Mouse (Mus musculus): ENCODE results near the gene Krtap5-1.
"Not testable (repeated sequence)": the region's sequence is repeated elsewhere in the genome, so short reads cannot be mapped to it uniquely, and the experiment has no call there.

Gene Krtap5-1

GRCm38 (mm10) chr7:142297018-142297417 is at the start of gene Krtap5-1:
TSS of gene Krtap5-1 (minus strand) at chr7:142297118.
- DNase-seq (ENCODE audit: low read depth, low spot score) = not testable (repeated sequence)

DNA sequence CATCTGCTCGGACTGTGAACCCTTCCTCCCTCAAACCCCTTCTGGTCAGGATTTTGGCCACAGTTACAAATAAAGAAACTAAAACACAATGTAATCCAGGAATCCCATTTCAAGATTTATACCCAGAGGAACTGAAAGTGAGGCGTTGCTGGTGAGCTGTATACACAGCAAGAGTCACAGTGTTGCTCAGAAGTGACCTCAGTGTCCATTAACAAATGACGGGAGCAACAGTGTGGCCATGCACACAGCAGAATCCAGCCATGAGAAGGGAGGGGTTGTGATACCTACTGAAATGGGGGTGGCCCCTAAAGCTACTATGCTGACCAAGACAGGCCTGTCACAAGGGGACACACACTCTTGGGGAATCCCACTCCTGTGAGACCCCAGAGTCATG is 45.3 kb upstream of the Krtap5-1 start:
- DNase-seq (ENCODE audit: low read depth, low spot score) = no peak

GRCm38 (mm10) chr7:142341564-142342246 is 44.8 kb upstream of the Krtap5-1 start:
- no peak for DNase-seq (ENCODE audit: low read depth, low spot score)

DNA sequence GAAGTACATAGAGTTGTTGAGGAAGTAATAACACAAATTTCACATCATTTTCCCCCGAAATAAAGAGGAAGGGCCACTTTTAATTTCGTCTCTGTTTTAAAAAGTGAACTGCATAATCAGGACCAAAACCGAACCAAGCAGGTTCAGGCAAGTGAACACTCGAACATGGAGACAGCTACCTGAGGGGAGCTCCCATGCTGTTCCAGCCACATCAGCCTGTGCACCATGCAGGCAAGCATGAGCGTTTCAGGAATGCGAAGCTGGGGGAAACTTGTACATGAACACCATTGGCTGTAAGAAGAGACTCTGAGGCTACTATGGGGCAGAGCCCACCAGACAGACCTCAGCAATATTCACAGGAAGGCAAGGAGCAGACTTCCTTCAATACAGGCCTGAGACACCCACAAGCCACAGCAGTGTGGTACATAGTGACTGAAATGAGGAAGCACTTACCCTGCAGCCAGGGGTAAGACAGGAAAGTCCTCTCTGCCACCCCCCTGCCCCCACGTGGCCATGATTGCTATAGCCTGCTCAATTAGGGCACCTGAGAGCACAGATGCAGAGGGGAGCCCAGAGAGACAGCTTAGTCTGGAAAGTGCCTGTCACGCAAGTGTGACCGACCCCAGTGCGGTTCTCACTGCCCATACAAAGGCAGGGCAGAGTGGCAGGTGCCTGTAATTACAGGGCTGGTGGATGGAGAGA is 43.5 kb upstream of the Krtap5-1 start:
- no peak for DNase-seq (ENCODE audit: low read depth, low spot score)

GRCm38 (mm10) chr7:142335151-142335550 is 38.2 kb upstream of the Krtap5-1 start:
- no peak for DNase-seq (ENCODE audit: low read depth, low spot score)

DNA sequence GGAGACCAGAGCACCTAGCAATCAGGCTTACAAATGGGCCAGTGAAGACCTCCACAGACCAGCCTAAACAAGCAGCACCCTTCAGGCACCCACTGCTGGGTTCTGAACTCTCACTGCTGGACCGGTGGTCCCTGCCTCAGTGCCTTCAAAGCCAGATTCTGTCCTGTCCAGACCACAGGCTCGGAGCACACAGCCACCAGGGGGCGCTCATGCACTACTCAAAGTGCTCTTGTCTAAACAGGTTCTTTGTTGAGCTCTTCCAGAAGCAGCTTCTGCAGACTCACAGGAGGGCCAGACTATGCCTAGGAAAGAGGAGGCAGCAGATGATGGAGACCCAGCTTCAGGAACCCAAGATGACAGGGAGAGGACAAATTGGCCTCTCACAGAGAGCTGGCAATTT is 37.3 kb upstream of the Krtap5-1 start:
- DNase-seq (ENCODE audit: low read depth, low spot score) = peak; percentile 77

DNA sequence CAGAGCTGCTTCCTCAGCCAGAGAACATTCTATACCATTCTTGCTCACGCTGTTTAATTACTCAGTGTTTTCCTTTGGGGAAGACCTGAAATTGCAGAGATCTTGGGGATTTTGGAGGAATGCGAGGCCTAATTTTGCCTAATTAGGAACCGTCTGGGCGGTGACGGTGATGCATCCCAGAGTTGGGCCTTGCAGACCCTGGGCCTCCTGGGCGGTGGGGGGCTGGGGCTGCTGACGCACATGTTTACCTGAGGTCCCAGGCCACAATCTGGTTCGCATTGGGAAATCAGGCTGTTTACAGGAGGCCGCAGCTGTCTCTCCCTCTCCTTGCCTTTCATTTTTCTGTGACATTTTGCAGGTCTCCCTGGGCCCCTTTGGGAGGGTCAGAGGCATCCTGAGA is 35.8 kb upstream of the Krtap5-1 start:
- not testable (repeated sequence) for DNase-seq (ENCODE audit: low read depth, low spot score)

GRCm38 (mm10) chr7:142331281-142331680 is 34.4 kb upstream of the Krtap5-1 start:
- no peak for DNase-seq (ENCODE audit: low read depth, low spot score)

DNA sequence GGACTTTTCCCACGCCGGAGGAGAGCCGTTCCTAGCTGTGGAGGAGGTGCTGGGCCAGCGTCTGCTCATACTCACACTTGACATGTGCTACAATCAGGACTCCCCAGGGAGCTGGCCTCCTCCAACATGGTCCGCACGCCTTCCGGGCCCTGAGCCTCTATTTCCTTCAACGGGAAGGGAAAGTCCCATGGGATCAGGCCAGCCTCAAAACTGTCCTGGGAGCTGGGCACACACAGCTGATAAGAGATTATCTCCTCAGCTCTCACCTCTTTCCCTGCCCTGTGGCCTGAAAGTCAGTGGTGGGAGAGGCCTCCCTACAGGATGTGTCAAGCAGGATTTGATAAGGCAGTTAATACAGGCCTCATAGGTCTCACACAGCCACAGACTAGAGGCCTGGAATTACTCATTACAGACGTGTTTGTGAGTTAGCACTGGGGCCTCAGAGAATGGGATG is 33.4 kb upstream of the Krtap5-1 start:
- no peak for DNase-seq (ENCODE audit: low read depth, low spot score)

- DNase-seq (ENCODE audit: low read depth, low spot score) = no peak
These were observed 31.6 kb upstream of the Krtap5-1 start for GRCm38 (mm10) chr7:142328507-142328906.

GRCm38 (mm10) chr7:142326714-142327445 is 30.0 kb upstream of the Krtap5-1 start:
- no peak for DNase-seq (ENCODE audit: low read depth, low spot score)

DNA sequence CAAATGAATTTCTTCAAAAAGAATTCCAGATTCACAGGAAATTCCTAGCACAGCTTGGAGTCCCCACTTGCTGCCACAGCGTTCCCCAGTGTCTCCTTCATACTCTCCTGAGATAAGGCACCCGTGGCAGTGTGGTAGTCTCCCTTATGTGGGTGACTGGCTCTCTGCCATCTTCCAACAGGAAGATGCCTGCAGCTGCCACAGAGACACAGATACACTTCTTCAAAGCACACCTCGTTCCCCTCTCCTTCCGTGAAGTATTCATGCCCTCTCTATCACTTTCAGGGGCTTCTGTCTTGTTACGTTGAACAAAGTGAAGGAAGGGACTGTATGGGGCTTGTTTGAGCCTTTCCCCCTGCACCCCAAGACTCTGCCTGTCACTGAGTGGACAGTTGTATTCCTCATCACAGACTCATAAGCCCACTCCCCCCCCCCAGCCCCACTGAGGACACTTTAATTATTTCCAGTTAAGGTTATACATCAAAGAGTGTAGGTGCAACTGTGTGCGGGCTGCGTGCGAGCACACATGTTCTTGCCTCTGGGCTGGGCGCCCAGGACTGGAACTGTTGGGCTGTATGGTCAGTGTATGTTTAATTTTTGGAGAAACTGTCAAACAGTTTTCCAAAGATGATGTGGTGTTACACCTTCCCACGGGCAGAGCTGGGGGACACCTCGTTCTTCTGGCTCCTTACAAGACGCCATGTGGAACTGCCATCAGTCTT is 26.6 kb upstream of the Krtap5-1 start:
- no peak for DNase-seq (ENCODE audit: low read depth, low spot score)

GRCm38 (mm10) chr7:142322641-142323040 is 25.7 kb upstream of the Krtap5-1 start:
- DNase-seq (ENCODE audit: low read depth, low spot score) = no peak

- DNase-seq (ENCODE audit: low read depth, low spot score) = not testable (repeated sequence)
These were observed 24.9 kb upstream of the Krtap5-1 start for GRCm38 (mm10) chr7:142321637-142322306.

DNA sequence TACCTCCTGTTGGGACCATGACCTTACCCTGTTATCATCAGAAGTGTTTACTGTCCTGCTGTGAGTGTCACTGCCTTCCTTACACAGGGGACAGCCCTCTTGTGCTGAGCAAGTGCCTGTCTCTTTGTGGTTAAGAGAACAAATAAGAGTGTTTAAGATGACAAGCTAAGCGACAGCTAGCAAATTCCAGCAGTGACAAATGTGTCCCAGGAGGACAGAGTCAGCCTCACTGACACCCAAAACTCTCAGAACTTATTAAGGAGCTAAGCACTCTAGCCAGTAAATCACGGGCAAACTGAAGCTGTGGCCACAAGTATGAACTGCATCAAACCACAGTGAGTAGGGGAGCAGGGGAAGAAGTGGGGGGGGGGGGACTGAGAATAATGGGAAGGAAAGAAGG is 24.0 kb upstream of the Krtap5-1 start:
- DNase-seq (ENCODE audit: low read depth, low spot score) = no peak

- DNase-seq (ENCODE audit: low read depth, low spot score) = no peak
These were observed 22.2 kb upstream of the Krtap5-1 start for GRCm38 (mm10) chr7:142319124-142319523.

GRCm38 (mm10) chr7:142317216-142317615 is 20.3 kb upstream of the Krtap5-1 start:
- no peak for DNase-seq (ENCODE audit: low read depth, low spot score)

- DNase-seq (ENCODE audit: low read depth, low spot score) = peak; percentile 61
These were observed 19.6 kb upstream of the Krtap5-1 start for GRCm38 (mm10) chr7:142316558-142316957.

DNA sequence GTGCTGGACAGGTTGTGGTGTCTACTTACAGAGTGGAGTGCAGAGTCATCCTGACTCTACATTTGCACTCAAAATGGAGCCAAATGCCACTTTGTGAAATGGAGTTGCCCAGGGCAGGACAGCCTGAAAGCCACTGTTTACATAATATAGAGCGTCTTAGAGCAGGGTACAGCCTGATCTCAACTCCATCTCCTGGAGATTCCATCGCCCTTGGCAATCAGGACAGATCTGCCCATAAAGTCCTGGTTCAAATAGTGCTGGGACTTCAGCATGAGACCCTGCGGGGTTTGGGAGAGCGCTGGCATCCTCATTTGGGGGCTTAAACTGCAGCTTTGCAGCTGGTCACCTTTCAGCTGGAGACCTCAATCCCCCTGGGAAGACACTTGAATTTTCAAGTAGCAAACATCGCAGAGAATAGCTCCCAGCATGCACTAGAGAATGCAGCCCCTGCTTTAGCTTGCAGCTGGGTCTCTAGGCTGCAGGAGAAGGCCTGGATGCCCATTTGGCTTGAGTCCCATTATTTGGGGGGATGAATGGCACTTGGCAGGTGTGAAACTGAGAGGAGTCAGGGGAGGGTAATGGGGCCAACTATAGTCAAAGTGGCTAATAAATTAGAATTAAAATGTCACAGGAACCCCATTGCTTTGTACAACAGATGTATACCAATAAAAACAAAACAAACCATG is 17.8 kb upstream of the Krtap5-1 start:
- no peak for DNase-seq (ENCODE audit: low read depth, low spot score)

DNA sequence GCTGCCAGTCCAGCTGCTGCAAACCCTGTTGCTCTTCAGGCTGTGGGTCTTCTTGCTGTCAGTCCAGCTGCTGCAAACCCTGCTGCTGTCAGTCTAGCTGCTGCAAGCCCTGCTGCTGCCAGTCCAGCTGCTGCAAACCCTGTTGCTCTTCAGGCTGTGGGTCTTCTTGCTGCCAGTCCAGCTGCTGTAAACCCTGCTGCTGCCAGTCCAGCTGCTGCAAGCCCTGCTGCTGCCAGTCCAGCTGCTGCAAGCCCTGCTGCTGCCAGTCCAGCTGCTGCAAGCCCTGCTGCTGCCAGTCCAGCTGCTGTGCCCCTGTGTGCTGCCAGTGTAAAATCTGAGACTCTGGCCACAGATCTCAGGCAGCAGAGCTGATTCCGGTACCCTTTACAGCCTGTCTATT is 7.0 kb upstream of the Krtap5-1 start:
- not testable (repeated sequence) for DNase-seq (ENCODE audit: low read depth, low spot score)

DNA sequence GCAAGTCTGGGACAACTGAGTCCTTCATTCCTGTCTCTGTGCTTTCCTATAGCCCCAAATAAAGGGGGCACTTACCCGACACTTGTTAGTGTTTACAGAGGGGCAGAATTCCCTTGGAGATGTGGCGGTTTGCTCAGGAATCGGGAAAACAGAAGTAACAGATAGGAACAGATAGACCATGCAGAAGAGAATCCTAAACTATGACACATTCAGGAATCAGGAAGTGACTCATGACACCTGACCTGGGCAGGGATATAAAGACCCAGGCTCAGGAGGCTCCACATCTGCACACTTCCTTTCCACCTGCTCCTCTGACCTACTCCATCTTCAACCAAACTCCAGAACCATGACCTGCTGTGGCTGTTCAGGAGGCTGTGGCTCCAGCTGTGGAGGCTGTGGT is 6.3 kb upstream of the Krtap5-1 start, which contains the start of gene Krtap5-4:
Krtap5-4 (plus strand) TSS at position 301 of the 400 bp plus-strand sequence.
- DNase-seq (ENCODE audit: low read depth, low spot score) = no peak
